Mouse (Mus musculus) embryonic facial prominence, embryonic 13.5 days (tissue): ENCODE results near the gene Mief1. TPM values are rescaled to one million over a fixed set of nuclear protein-coding genes. Genes with fewer than 3 reads are reported as not detected.

Experiments
- ATAC-seq: fragments of 200-750 bp; cut with Nextera tagmentation; 2 replicates; pipeline ENCODE4 v1.8.0; 2017; ENCODE audit warnings: low read depth; ENCODE audit not compliant: insufficient number of reproducible peaks, insufficient read depth, low FRiP score, low TSS enrichment
- H3K27ac ChIP-seq: fragments of 300-500 bp; sonication (generic); 2 replicates; pipeline ENCODE4 v1.5.1; 2015; ENCODE audit warnings: moderate library complexity, mild to moderate bottlenecking, inconsistent platforms
- H3K27me3 ChIP-seq: fragments of 300-500 bp; sonication (generic); 2 replicates; pipeline ENCODE4 v1.6.1; 2015; ENCODE audit warnings: mild to moderate bottlenecking, inconsistent platforms
- H3K36me3 ChIP-seq: fragments of 300-500 bp; sonication (generic); 2 replicates; pipeline ENCODE4 v1.6.1; 2015; ENCODE audit warnings: mild to moderate bottlenecking, inconsistent platforms
- H3K4me1 ChIP-seq: fragments of 300-500 bp; sonication (generic); 2 replicates; pipeline ENCODE4 v1.6.1; 2015; ENCODE audit warnings: inconsistent platforms
- H3K4me2 ChIP-seq: fragments of 300-500 bp; sonication (generic); 2 replicates; pipeline ENCODE4 v1.6.1; 2015; ENCODE audit warnings: moderate library complexity, mild to moderate bottlenecking, inconsistent platforms
- H3K4me3 ChIP-seq: fragments of 300-500 bp; sonication (generic); 2 replicates; pipeline ENCODE4 v1.5.1; 2015; ENCODE audit warnings: mild to moderate bottlenecking, inconsistent platforms
- H3K9ac ChIP-seq: fragments of 300-500 bp; sonication (generic); 2 replicates; pipeline ENCODE4 v1.6.1; 2015; ENCODE audit warnings: mild to moderate bottlenecking, inconsistent platforms
- H3K9me3 ChIP-seq: fragments of 300-500 bp; sonication (generic); 2 replicates; pipeline ENCODE4 v1.6.1; 2016; ENCODE audit warnings: inconsistent platforms
- WGBS: fragments of 180-500 bp; shearing (Covaris S2); methylation state at CpG from one replicate; pipeline ENCODE4 v1.1.7; 2015; ENCODE audit warnings: mixed read lengths; 5-methylcytosine and 5-hydroxymethylcytosine counted together
- polyA plus RNA-seq: library from polyadenylated mRNA; unstranded; fragments of >200 nt; fragmentation: Nextera tagmentation; extraction: Ambion mirVana; gene quantifications from 2 replicates; pipeline ENCODE4 v1.2.1, GENCODE M21; 2015

The Mief1 gene
- polyA plus RNA-seq, 1 experiment from 2014 or later, result 31.5 TPM

DNA sequence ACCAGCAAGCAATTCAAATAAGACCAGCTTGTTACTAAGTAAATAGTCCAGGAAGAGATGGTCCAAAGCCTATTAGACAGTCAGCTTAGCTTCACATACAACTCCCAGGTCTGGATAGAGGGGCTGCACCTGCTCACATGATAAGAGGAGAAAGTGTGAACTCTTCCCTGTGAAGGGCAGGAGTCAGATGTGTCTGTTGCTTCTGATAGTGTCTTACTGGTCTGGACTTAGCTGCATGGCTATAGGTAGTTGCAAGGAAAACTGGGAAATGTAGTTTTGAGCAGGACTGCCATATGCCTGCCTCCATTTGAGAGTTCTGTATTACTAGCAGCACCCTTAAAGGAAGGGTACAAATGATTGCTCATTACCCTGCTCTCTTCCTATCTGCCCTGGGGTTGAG lies 20.1 kb upstream of the Mief1 start:
- peaks cover under 1% of the 10 kb centered on the region; the same call in 1 of the 2 replicates for H3K4me1 ChIP-seq
- ATAC-seq, result no peak
- H3K9me3 ChIP-seq, result no peaks in the 10 kb centered on the region
- H3K36me3 ChIP-seq, result peaks cover 44% of the 10 kb centered on the region
- no peak overlapping the region for H3K4me3 ChIP-seq
- no peak overlapping the region for H3K27ac ChIP-seq
- no peak overlapping the region for H3K4me2 ChIP-seq
- no peaks in the 10 kb centered on the region for H3K27me3 ChIP-seq
- no peak overlapping the region for H3K9ac ChIP-seq

GRCm38 (mm10) chr15:80215716-80216479 lies 17.9 kb upstream of the Mief1 start:
- no peaks in the 10 kb centered on the region for H3K9me3 ChIP-seq
- 0 out of 2 replicates have a peak overlapping the region, but pooled peaks have one; percentile 16 for H3K9ac ChIP-seq
- no peak overlapping the region for H3K4me2 ChIP-seq
- no peak overlapping the region for H3K27ac ChIP-seq
- no peaks in the 10 kb centered on the region for H3K27me3 ChIP-seq
- H3K36me3 ChIP-seq, result peaks cover 39% of the 10 kb centered on the region
- no peak for ATAC-seq
- WGBS, result 22% methylated on average over 10 of the region's 10 CpGs
- H3K4me3 ChIP-seq, result no peak overlapping the region
- no peaks in the 10 kb centered on the region for H3K4me1 ChIP-seq

GRCm38 (mm10) chr15:80216480-80216820 lies 17.4 kb upstream of the Mief1 start:
- Histone ChIP-seq H3K9me3 (no peaks in the 10 kb centered on the region), H3K9ac (no peak overlapping the region), H3K27me3 (no peaks in the 10 kb centered on the region), H3K4me3 (no peak overlapping the region), H3K36me3 (peaks cover 34% of the 10 kb centered on the region), H3K4me2 (no peak overlapping the region), H3K27ac (no peak overlapping the region), H3K4me1 (no peaks in the 10 kb centered on the region)
- WGBS, result 62% methylated on average over 9 of the region's 9 CpGs
- ATAC-seq, result no peak

DNA sequence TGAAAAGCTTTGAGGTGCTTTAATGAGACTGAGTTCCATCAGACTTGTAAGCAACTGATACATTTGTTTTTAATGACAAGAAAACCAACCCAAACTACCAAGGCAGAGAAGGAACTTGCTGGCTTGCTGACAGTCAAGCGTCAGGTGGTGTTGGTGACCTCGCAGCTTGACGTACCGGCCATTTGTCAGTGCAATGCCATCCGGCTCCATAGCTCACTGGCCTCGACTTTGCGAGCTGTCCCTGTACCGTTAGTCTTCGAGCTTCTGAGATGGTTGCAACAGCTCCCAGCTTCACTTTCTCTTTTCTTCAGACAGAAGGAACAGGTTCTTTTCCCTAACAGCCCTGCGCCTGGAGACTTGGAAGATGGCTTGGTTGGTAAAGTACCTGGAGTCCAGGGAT lies 16.3 kb upstream of the Mief1 start:
- Histone ChIP-seq H3K27me3 (no peaks in the 10 kb centered on the region), H3K4me1 (no peaks in the 10 kb centered on the region), H3K36me3 (peaks cover 23% of the 10 kb centered on the region), H3K9ac (no peak overlapping the region), H3K4me3 (no peak overlapping the region), H3K9me3 (no peaks in the 10 kb centered on the region), H3K4me2 (no peak overlapping the region), H3K27ac (no peak overlapping the region)
- WGBS, result 93% methylated on average over 10 of the region's 10 CpGs
- ATAC-seq, result no peak

DNA sequence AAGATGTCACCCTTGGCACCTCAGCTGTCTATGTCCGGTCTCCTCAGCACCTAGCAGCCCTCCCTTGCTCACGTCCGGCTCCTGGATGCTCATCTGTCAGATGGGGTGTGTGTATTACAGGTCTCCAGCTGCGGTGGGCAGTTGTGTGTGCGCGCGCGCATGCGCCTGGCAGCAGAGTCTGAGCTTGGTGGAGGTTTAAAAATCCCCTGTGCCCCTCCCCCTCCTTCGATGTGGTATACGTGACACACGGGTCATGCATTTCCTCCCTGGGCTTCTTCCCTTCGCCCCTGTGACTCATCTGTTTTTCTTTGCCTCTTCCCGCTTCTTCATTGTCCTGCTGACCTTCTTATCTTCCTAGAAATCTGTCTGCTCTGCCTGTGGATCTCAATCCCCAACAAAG lies 14.6 kb upstream of the Mief1 start:
- no peak overlapping the region for H3K4me2 ChIP-seq
- no peak overlapping the region for H3K27ac ChIP-seq
- H3K9ac ChIP-seq, result 0 out of 2 replicates have a peak overlapping the region, but pooled peaks have one; percentile 1
- H3K9me3 ChIP-seq, result no peaks in the 10 kb centered on the region
- no peaks in the 10 kb centered on the region for H3K4me1 ChIP-seq
- H3K36me3 ChIP-seq, result peaks cover 7% of the 10 kb centered on the region
- ATAC-seq, result no peak
- WGBS, result 39% methylated on average over 14 of the region's 14 CpGs
- no peak overlapping the region for H3K4me3 ChIP-seq
- H3K27me3 ChIP-seq, result no peaks in the 10 kb centered on the region

DNA sequence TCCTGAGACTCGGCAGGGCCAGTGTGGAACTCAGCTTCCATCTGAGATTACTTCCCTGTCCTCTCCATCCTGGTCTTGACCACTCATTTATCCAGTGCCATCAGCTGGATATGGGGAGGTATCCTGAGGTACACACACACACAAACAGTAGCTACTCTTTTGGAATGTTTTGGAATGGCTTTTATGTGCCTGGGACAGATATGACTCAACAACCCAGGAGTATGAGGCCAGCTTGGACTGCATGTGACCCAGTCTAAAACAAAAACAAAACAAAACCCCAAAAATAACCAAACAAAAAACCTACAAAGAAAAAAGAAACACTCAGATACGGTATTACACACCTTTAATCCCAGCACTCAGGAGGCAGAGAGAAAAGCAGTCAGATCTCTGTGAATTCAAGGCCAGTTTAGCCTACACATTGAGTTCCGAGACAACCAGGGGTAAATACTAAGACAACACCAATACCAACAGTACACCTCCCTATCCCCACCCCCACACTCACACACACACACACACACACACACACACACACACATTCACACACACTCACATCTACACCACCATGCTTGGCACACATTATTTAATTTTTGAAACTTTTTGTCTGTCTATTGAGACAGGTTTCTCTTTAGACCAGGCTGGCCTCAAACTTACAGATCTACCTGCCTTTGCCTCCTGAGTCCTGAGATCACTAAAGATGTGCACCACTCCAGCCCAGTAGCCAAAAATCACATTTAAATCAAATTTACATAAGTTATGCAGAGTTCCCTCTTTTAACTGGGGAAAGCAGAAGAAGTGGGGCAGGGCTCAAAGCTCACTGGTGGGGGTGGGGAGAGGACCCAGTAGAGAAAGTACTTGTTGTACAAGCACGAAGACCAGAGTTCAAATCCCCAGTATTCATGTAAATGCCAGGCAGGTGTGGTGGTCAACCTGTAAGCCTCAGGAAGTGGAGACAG lies 13.8 kb upstream of the Mief1 start:
- no peak overlapping the region for H3K4me2 ChIP-seq
- H3K9ac ChIP-seq, result 0 out of 2 replicates have a peak overlapping the region, but pooled peaks have one; percentile 1
- H3K9me3 ChIP-seq, result no peaks in the 10 kb centered on the region
- 78% methylated on average over 4 of the region's 4 CpGs for WGBS
- no peaks in the 10 kb centered on the region for H3K27me3 ChIP-seq
- no peak for ATAC-seq
- no peaks in the 10 kb centered on the region; the same call in 1 of the 2 replicates for H3K36me3 ChIP-seq
- no peak overlapping the region for H3K4me3 ChIP-seq
- H3K4me1 ChIP-seq, result no peaks in the 10 kb centered on the region
- H3K27ac ChIP-seq, result no peak overlapping the region

- Histone ChIP-seq H3K9me3 (no peaks in the 10 kb centered on the region), H3K4me2 (no peak overlapping the region), H3K9ac (no peak overlapping the region), H3K27me3 (no peaks in the 10 kb centered on the region), H3K4me3 (no peak overlapping the region), H3K36me3 (no peaks in the 10 kb centered on the region), H3K27ac (no peak overlapping the region), H3K4me1 (no peaks in the 10 kb centered on the region)
- 72% methylated on average over 8 of the region's 8 CpGs for WGBS
- no peak for ATAC-seq
These were observed 12.8 kb upstream of the Mief1 start for GRCm38 (mm10) chr15:80221031-80221430.

DNA sequence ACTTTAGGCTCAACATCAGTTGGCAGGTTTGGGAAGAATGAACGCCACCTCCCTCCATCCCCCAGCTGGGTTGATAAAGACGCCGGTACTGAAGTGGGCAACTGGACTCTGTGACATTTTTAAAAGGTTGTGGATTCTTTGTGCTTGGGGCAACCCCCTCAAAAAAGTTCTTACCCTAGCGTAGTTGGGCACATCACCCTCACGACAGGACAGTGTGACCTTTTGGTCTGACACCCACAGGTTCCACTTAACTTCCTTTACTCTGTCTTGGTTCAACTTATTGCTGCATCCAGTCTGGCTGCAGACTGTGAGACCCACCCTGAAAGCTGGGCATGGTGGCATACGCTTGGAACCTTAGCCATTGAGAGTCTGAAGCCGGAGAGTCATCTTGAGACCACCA lies 10.1 kb upstream of the Mief1 start:
- Histone ChIP-seq H3K4me3 (no peak overlapping the region), H3K36me3 (no peaks in the 10 kb centered on the region), H3K9me3 (no peaks in the 10 kb centered on the region), H3K4me1 (no peaks in the 10 kb centered on the region), H3K9ac (no peak overlapping the region), H3K4me2 (no peak overlapping the region), H3K27me3 (no peaks in the 10 kb centered on the region), H3K27ac (no peak overlapping the region)
- ATAC-seq, result no peak
- WGBS, result 89% methylated on average over 7 of the region's 7 CpGs

DNA sequence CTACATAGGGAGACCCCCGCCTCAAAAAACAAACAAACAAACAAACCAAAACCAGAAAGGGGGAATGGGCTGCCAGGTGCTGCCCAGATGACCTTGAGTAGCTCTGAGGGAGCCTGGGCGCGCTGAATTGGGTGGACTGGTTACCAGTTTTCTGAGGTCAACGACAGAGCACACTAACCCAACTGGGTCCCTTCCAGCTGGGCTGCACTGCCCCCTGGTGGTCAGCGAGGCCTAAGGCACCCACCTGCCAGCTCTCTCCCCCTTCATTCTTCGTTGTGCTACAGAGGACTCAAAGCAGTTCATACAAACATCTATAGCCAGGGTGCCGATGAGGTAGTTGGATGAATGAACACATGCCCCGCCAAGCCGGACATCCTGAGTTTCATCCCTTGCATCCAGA lies 8.6 kb upstream of the Mief1 start:
- H3K9ac ChIP-seq, result no peak overlapping the region
- no peak overlapping the region for H3K27ac ChIP-seq
- no peaks in the 10 kb centered on the region for H3K36me3 ChIP-seq
- H3K9me3 ChIP-seq, result no peaks in the 10 kb centered on the region
- no peak for ATAC-seq
- H3K4me2 ChIP-seq, result no peak overlapping the region
- H3K27me3 ChIP-seq, result no peaks in the 10 kb centered on the region
- 24% methylated on average over 9 of the region's 9 CpGs for WGBS
- H3K4me1 ChIP-seq, result no peaks in the 10 kb centered on the region
- no peak overlapping the region for H3K4me3 ChIP-seq

DNA sequence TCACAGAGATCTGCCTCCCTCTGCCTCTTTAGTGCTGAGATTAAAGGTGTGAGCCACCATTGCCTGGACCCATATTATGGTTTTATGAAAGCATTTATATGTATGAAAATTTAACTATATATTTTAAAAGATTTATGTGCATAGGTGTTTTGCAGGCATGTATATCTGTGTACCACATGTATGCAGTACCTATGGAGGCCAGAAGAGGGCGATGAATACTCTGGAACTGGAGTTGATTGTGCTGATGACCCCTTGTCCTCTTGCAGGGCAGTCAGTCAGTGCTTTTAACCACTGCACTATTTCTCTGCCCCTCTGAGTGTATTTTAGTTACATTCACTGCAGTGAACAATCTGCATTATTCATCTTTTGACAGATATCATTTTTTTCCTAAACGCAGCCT lies 8.0 kb upstream of the Mief1 start:
- 49% methylated on average over 2 of the region's 2 CpGs for WGBS
- no peak overlapping the region for H3K27ac ChIP-seq
- no peak overlapping the region for H3K4me2 ChIP-seq
- no peak overlapping the region for H3K4me3 ChIP-seq
- no peak for ATAC-seq
- no peaks in the 10 kb centered on the region for H3K4me1 ChIP-seq
- H3K36me3 ChIP-seq, result no peaks in the 10 kb centered on the region
- H3K27me3 ChIP-seq, result no peaks in the 10 kb centered on the region
- no peaks in the 10 kb centered on the region for H3K9me3 ChIP-seq
- no peak overlapping the region for H3K9ac ChIP-seq

- Histone ChIP-seq H3K9me3 (no peaks in the 10 kb centered on the region), H3K27me3 (no peaks in the 10 kb centered on the region), H3K4me3 (no peak overlapping the region), H3K9ac (no peak overlapping the region), H3K4me1 (peaks cover 3% of the 10 kb centered on the region), H3K27ac (no peak overlapping the region), H3K36me3 (no peaks in the 10 kb centered on the region), H3K4me2 (no peak overlapping the region)
- 78% methylated on average over 17 of the region's 17 CpGs for WGBS
- no peak for ATAC-seq
These were observed 5.6 kb upstream of the Mief1 start for GRCm38 (mm10) chr15:80228071-80228800.
